19 mouse cellular contexts compared by ENCODE assay signal in genomic region chr9:87071566-87071965, GRCm38 (mm10). TPM values are rescaled to one million over a fixed set of nuclear protein-coding genes. Genes with fewer than 3 reads are reported as not detected.
"Had no signal": no experiment of that assay in that cellular context is flagged by ENCODE, and none has a peak within 500 bp of the region (broad histone marks: within the 10 kb centered on the region; RNA-seq: fewer than 3 reads in every experiment).

No protein-coding gene starts in this region.

RNA-seq across cellular contexts. Expression of gene Ripply2, which starts 56.2 kb away (rescaled TPM):
- total RNA-seq: common myeloid progenitor, adult 5-6 weeks; gastrocnemius, adult 18-20 months; gastrocnemius, adult 2 months; gastrocnemius, adult 8-10 months; gastrocnemius, postnatal 10 days; gastrocnemius, postnatal 14 days; gastrocnemius, postnatal 25 days; gastrocnemius, postnatal 36 days; gastrocnemius, postnatal 4 days; granulocyte monocyte progenitor cell, adult 5-6 weeks; heart, adult 18-20 months; heart, adult 2 months; heart, adult 8-10 months had no signal
- polyA plus RNA-seq: embryonic facial prominence, embryonic 10.5 days; embryonic facial prominence, embryonic 12.5 days; embryonic facial prominence, embryonic 13.5 days; embryonic facial prominence, embryonic 15.5 days; erythroblast, embryonic 14.5 days; gonadal fat pad, adult 2 months; heart, adult 2 months had no signal
